Mouse (Mus musculus) kidney, postnatal 4 days (tissue): Measurements from ENCODE around the gene Ap1g2.
A peak's percentile ranks its signal among the peaks of the same experiment; 100 is the strongest.

Source experiments
- DNase-seq, 2 experiments: peaks; one replicate each; pipeline ENCODE4 v3.0.0; 2021; ENCODE audit warnings: mixed read lengths in 2 of 2

The Ap1g2 gene

DNA sequence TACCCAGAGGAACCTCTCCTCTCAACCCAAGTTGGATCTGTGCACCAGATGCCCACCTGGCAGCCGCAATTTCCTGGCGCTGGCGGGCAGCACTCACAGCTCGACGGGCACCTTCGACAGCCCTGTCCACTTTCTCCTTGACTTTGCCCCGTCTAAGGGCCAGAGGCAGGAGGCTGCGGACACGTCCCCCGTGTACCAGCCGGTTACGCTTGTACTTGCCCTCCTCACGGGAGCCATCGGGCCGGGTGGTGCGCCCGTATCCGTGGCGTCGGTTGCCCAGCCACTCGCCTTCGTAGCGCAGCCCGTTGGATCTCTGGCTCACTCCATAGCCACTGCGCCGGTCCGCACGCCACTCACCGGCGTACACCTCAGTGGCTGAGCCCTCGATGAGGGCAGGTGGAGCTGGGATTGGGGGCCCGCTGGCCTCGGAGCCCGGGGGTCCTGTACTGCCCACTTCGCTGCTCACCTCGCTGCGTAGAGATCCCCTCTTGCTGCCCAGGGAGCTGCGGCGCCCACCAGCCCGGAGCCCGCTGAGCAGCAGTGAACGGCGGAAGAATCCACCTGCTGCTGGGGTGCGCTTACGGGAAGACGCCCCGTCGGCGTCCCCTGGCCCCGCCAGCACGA, 7.1 kb upstream of the Ap1g2 start:
- DNase-seq: no peak

DNA sequence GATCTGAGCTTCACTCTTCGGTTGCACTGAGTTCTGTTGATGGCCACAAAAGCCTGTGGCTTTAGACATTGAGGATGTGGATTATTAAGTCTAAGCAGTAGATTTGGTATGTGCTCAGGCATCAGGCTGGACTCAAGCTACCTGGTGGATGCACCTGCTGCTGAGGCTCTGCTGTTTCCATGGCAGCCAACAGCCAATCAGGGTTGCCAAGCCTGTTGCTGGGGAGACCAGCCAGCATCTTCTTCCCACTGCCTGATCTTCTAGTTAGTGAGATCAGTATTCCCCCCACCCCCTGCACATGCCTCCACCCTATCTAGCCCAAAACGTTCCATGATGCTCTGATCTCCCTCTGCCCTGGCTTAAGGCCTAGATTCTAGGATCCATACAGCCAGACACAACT, 5.3 kb upstream of the Ap1g2 start:
- DNase-seq: no peak

DNA sequence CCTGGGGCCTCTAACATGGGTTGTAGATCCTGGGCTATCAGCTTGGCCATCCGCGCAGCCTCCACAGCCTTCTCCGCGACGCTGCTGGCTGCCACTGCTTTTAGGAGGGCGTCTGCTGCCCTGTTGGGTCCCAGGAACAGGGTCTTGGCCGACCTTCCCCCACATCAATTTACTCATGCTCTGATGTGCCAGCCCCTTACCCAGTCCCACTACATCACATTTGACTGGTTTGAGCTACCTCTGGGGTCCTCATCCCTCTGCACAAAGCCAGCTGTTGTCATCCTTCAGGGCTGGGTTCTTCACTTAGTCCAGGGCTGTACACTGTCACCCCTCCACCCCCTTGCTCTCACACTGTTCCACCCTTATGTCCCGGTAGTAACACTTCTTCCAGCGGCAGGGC, 3.7 kb upstream of the Ap1g2 start:
- DNase-seq: no peak

DNA sequence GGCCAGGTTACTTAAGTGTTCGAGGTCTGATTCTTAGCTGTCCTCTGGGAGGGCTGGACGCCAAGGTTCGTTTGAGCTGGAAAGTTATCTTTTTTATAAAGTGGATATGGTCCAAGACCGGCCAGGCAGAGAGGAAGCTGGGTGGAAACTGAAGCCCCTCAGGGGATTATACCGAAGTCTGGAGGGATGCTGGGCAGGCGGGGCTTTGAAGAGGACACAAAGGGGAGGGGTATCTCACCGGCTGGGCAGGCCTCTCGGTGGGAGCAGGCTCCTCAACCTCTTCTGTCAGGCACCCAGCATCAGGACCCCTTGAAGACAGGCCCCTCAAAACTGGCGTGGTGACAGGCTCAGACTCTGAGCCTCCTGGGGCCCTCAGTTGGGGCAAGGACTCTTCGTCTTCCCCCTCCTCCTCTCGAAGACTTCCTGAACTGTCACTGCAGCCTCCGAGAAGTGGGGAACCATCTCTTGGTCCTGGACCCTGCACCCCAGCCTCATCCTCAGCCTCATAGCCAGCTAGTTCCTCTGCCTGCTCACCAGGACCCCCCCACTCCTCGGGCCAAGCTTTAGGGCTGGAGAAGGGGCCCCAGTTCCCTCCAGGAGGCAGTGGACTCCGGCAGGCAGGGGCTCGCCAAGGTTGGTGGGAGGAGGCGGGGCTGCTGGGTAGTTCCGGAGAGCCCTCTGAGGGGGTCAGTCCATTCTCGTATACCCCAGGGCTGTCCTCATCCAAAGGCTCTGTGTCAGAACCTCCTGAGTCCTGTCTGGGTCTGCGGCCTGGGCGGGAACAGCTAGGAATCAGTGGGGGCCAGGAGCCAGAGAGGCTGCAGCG, 2.9 kb upstream of the Ap1g2 start:
- DNase-seq: no peak

DNA sequence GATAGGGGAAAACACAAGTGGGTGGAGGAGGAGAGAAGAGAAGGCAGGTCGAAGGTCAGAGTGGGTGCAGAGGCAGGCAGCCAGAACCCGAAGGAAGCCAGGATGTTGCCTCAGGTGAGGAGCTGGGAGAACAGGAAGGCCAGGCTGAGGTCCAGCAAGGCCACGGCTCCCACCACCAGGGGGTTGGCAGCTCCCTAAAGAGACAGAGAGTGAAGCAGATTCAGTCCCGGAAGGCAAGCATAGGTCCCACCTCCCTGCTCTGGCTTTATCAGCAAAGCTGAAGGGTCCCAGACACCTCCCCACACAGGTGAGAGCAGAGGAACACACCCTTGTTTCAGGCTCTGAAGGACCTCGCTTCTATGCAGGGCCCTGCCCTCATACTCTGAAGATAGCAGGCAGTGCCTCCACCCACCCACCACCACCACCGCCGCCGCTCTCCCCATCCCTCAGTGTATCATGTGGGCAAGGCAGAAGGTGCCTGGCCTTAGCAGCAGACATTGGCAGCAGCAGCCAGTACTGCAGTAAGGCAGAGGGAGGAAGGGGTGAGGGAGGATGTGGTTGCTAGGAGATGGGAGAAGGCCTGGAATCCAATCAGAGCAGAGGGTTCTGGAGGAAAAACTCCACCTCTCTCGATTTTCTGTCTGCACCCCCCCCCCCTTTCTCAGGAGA, 1.9 kb upstream of the Ap1g2 start:
- no peak for DNase-seq

DNA sequence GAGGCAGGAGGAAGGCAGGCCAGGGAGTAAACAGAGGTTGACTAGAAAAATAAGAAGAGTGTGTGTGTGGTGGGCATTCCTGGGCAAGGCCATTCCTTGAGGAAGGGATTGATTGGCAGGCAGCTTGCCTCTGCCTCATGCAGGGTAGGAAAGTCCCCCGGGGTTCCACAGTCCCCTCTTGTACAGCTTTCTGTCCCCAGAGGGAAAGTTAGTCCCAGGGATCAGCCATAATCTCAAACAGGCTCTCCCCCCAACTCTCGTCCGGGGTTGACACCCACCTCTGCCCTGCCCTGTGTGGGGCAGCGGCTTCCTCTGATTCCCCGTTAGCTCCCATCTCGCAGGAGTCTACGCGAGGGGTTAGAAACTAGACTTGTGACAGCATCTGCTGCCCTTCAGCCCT, 597 bp upstream of the Ap1g2 start:
- no peak for DNase-seq

DNA sequence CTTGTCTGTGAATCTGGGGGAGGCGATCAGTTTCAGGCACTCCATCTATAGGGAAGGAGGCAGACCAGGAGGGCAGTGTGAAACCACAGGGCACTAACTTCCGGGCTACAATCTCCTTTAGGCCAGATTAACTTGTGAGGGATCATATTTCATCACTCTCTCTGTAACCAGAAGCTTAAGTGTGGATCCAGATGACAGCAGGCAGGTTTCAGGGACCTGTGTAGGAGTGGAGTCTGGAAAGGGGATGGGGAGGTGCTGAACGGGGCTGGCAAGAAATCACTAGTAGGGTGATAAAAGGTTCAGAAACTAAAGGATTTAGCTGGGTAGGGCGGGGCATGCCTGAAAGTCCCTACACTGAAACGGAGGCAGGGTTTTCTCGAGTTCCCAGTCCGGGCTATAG, 1.0 kb downstream of the Ap1g2 start:
- DNase-seq: no peak

DNA sequence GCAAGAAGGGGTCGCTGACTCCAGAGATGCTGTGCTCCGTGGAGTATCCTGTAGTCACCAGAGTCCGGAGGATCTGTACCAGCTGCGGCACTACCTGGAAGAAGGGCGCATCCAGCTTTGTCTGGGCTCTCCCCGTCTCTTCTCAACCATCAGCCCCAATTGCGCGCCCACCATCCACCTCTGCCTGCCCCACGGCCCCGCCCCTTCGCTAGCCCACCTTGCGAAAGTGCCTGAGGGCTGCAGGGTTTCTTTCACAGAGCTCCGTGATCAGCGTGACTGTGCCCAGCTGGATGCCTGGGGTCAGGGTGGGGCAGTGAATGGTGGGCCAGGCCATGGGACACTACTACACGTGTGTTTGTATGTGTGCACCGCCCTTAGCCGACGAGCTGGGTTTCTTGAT, 2.0 kb downstream of the Ap1g2 start:
- DNase-seq: no peak

DNA sequence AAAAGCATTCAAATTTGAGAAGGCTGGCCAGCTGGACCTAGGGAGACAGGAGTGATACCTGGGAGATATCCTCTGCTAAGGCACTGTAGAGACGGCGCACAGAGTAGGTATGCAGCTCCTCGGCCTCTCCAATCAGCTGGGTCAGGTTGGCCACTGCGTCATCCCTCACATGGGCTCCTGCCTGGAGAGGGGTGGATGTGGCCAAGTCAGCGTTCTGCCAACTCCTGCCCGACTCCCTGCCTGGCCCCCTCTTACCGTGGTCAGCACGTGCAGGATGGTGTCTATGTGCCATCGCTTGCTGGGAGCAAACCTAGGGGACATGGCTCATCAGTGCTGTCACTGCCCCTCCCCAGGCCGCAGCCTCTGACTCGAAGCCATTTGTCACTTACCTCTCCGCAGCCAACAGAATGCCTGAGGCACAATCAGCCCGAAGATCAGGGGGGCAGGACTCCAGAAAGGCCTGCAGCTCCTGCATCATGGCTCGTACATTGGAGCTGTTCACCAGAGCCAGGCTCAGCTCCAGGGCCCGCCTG, 4.1 kb downstream of the Ap1g2 start:
- DNase-seq: no peak

DNA sequence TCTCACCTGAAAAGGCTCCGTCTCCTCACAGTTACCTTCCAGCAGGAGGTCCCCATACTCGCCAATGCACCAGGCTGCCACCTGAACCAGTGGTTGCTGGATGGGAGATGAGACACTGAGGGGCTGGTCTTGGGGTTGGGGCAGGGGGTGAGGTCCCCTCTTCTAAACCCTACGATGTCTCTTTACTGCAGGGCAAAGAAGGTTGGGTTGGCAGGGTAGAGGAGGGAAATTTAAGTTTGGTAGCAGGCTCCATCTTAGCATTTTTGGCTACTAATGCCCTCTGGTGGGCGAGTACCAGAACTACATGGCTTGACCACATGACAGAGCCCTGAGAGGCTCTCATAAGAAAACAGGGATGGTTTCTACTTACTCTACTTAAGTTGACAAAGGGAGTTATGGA, 4.8 kb downstream of the Ap1g2 start:
- peak; percentile 71 to 78 for DNase-seq

DNA sequence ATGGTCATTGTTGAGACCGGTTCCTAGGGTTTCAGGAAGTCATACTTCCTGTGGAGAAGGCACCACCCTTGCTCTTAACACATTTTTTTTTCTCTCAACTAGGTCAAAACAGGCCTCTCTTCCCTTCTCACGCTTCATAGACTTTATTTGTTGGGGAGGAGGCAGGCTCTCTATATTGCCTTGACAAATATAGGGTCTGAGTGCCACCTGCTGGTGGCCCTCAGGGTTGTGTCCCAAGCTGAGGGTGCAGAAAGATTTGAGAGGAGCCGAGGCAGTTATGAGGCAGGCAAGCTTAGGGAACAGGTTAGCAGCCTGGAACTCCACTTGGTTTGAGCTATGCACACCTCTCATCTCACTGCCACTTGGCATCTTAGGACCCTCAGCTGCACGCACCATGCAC, 8.3 kb downstream of the Ap1g2 start:
- peak; percentile 77 to 84 for DNase-seq

DNA sequence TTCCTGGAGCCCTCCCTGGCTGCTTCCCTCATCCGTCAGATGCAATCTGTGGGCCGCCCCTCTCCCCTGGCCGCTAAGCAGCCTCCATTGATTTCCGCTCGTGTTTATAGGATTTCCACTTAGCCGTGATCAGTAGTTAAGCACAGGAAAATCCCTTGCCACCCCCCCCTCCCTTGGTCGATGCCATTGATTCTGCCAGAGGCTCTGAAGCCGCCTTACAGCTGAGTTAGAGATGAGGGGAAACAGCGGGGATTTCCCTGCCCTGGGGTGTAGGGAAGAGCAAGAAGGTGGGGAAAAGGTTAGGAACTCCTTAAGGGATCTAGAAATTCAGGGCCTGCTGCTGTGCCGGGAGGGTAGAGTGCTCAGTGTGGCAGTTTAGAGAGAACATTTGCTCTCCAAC, 8.7 kb downstream of the Ap1g2 start:
- no peak for DNase-seq

DNA sequence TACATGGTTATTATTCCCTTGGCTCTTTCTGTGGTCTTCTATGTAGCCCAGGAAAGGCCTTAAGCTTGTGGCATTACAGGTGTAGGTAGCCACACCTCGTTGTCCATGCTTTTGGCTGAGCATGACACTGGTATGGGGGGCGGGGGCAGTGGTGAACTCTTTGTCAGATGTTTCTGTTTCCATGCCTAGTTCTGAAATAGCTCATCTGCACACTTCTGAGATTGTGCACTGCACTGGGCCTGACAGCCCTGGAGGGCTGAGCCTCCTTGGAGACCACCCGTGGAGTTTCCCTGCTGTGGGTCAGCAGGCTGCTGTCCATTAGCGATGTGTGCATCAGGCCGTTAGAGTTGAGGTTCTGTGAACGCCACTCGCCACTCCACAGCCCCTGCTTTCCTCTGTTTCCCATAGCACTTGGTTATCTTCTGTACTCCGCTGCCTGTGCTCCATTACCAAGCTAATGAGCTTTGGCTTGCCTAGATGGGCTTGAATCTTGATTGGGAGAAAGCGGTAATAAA, 9.8 kb downstream of the Ap1g2 start:
- DNase-seq: no peak

DNA sequence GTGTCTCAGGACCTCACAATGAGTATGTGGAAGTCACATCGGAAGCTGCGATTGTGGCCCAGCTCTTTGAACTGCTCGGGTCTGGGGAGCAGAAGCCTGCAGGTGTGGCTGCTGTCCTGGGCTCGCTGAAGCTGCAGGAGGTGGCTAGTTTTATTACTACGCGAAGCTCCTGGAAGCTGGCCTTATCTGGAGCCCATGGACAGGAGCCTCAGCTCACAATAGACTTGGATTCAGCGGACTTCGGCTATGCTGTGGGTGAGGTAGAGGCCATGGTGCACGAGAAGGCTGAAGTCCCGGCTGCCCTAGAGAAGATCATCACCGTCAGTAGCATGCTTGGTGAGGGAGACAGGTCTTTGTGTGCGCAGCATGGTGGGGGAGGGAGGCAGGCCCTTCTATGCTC, 10.7 kb downstream of the Ap1g2 start:
- DNase-seq: no peak

DNA sequence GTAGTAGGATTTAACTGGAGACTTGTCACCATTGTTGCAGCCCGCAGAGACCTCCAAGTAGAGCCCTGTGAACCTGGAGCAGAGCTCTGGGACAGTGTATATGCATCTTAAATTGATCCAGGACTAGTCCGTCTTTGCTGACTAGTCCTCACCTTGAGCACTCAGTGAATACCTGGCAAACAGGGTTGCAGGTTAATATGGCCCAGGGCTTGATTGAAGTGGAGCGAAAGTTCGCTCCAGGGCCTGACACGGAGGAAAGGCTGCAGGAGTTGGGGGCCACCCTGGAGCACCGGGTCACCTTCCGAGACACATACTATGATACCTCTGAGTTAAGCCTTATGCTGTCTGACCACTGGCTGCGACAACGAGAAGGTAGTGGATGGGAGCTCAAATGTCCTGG, 11.1 kb downstream of the Ap1g2 start:
- no peak for DNase-seq

DNA sequence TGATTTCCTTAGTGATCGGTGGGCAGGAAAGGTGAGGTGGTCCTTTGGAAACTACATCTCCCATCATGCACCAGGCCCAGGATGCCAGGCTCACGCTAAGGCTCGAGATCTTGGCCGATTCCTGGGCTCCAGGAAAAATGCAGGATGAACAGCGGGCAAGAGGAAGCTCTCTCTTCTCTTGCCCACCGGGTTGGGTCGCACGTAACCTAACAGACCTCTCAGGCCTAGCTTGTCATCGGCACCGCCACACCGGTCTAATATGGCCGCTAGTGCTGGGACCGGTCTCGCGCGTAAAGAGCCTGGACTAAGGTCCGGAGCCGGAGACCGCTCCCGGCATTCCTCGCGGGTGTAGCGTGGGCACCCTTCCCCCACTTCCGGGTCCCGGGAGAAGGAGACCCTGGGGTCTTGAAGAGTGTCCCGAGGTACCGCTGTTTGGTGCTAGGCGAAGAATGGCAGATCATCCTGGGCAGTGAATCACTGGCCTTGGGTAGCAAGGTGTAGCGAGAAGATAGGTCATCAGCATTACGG, 11.6 kb downstream of the Ap1g2 start, which contains the start of gene Thtpa:
Thtpa (plus strand) TSS at position 81 of the 528 bp plus-strand sequence.
- DNase-seq: peak; percentile 87 to 92

DNA sequence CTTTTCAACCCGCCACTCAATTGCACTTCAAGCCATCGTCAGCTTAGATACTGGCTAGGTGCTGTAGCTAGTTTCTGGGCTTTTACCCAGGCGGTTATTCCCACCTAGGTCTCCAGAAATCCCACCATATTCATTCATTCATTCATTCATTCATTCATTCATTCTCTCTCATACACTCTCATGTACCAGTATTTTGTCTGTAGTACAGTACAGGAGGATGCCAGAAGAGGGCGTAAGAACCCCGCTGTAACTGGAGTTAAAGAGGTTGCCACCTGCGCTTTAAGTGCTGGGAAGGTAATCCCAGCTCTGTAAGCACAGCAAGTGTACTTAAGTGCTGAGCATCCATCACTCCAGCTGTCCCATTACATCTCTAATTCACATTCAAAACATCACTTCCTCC, 12.5 kb downstream of the Ap1g2 start:
- DNase-seq: no peak

DNA sequence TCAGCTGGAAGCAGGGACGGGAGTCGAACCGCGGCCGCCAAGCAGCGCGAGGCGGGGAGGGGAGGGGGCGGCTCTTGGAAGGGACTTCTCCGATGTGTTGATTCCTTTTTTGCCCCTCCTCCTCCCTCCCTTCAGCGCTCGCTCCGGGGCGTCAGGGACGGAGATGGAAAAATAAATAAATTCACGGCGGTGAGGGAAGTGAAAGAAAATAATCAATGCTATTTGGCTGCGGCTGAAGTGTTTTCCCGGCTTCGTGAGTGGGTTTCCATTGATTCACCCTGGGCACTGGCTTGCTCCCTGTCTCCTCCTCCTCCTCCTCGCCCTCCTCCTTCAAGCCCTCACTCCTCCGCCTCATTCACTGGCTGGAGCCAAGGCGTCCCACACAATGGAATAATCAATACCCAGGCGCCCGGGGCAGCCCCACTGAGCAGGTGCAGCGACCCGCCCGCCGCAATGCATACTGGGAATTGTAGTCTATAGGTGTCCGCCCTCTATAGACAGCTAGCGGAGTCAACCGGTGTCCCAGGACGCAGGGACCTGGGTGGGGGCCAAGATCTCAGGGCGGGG, 14.3 kb downstream of the Ap1g2 start, which contains the start of gene Zfhx2:
Zfhx2 (minus strand) TSS at position 314 of the 567 bp plus-strand sequence.
- peak; percentile 91 to 94 for DNase-seq

DNA sequence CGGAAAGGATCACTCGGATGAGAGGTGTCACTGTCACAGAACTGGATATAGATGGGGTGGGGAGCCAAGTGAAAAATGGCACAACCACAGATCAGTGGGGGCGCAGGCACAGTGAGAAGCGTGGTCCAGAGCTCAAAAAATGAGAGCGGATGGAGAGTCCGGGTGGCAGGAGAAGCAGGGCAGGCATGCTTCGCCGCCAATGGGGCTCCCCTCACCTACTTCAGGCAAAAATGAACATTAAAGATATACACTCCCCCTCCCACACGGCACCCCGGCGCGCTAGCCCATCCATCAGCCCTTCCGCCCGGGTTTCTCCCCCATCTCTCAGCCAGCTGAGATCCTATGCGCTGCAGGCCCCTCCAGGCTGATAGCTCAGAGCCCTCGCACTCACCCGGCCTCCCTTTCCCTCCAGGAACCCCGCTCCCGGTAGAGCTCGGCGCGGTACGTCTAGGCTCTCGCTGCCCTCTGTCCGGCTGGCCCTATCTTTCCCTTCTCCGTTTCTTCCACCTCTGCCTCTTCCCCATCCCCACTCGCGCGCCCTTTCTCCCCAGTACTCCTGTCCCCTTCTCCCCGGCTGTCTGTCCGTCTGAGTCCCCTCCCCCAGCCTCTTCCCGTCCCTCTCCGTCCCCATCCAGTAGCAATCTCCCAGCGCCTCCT, 15.1 kb downstream of the Ap1g2 start:
- peak; percentile 41 to 51 for DNase-seq

DNA sequence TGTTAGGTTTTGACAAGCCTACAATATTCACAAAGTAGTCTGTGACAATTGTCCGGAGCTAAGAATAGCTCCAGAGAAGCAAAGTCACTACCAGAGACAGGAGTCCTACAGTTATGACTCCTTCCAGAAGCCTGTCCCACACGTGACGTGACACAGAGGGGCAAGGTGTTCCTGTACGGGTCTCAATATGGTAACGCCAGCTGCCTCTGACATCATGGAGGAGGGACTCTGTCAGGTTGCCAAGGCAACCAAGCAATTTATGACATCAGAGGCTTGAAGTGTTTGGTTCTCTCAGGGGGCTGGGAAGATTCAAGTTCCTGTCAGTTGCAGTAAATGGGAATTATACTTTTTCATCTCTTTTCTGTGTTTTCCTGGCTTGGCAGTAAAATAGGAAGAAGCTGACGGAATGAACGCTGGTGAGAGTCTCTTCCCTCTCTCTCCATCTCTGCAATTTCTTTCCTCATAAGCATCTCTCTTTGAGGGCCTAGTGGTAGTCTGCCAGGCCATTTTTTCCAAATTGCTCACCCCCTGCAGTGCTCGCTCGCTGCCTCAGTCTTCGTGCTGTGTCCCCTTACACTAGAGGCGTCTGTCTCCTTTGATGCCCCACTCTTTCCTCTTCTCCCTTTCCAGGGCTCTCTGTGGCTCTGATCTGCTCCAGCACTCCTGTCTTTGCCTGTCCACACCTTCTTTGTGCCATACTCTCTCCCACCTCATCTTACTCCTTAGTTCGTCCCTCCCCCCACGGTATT, 17.0 kb downstream of the Ap1g2 start:
- DNase-seq: no peak

DNA sequence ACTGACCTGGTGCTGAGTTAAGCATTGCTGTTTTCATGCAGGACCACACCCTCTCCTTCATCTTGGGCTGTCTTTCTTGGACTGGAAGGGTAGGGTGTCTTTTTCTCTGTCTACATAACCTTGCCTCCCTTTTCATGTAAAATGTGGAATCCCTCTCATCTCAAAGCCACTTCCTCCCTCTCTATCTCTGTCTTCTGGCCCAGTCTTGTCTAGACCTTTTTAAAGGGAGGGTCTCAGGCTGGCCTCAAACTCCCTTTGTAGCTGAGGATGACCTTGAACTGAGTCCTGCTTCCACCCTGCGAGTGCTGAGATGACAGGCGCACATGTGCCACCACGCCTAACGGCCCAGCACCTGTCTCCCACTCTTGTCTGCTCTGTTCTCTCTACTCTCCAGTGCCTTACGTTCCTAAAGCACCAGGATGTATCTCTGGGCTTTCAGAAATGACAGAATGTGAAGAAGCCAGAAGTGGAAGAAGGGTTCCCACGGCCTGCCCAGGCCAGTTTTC, 20.3 kb downstream of the Ap1g2 start:
- no peak for DNase-seq
